Mouse (Mus musculus) liver, postnatal 0 days (tissue): ENCODE data around the gene Ndufaf2.

ENCODE experiments used
- CTCF ChIP-seq: sonication (generic); IDR thresholded peaks from 2 replicates; pipeline ENCODE4 v1.5.1; 2016; ENCODE audit warnings: antibody characterized with exemption, low read depth
- EP300 ChIP-seq: IDR thresholded peaks from 2 replicates; pipeline ENCODE4 v1.6.1; 2016; ENCODE audit warnings: antibody characterized with exemption, low read depth, mild to moderate bottlenecking

DNA sequence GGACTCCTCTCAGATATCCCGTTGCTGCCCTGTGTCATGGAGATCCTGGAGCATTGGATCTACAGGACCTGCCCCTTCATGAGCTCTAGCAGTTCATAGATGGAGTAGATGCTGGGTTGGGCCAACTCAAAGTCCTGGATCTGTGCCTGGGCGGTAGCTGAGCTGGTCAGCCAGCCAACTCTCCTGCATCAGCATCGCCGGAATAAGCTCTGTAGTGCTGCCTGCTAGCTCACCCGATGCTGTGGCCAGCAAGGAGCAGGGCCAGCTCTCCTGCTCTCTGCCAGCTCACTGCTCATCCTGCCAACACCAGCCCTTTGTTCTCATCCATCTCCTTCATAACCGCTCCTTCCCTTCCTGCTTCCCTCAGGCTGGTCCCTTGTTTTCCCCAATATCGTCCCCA lies 62.8 kb downstream of the Ndufaf2 start:
- TF ChIP-seq CTCF (no peak), EP300 (no peak)
